Mouse (Mus musculus): Measurements from ENCODE around the gene Frat2. TPM values are rescaled to one million over a fixed set of nuclear protein-coding genes. Genes with fewer than 3 reads are reported as not detected.
"Not testable (repeated sequence)": the region's sequence is repeated elsewhere in the genome, so short reads cannot be mapped to it uniquely, and the experiment has no call there.

The Frat2 gene
- polyA plus RNA-seq, 1 experiment from 2014 or later, result 5.9 TPM

DNA sequence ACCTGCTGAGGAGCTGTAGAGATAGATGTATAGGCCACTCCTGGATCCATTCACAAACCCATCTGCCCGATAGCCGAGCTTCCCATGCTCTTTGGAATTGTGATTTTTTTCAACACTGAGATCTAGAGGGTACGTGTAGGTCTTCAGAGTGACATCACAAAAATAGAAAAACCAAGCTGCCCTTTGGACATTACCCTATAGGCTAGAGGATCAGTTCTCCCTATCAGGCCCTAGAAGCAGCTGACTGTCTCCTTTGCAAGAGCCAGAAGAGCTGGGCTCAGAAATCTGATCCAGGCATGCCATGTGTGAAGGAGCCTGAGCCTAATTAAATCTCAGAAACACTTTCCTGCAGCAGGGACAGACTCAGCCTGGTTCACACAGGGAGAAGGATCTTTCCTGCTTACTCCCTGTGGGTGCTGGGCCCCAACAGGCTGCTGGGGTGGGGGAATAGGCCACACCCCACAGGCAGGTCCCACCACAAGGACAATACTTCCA, 9.9 kb upstream of the Frat2 start:
- WGBS, result 62% methylated on average over 3 of the region's 3 CpGs
- H3K4me3 ChIP-seq (replicated peaks), result no peak overlapping the region
- peaks cover 5% of the 10 kb centered on the region; the same call in 1 of the 2 replicates for H3K4me1 ChIP-seq
- no peak for ATAC-seq (replicated peaks; ENCODE audit: low FRiP score)
- peaks cover 20% of the 10 kb centered on the region for H3K36me3 ChIP-seq
- no peak overlapping the region for H3K4me2 ChIP-seq
- peak overlapping the region; percentile 55 for H3K27ac ChIP-seq
- no peaks in the 10 kb centered on the region for H3K9me3 ChIP-seq (replicated peaks)
- no peaks in the 10 kb centered on the region for H3K27me3 ChIP-seq
- no peak overlapping the region for H3K9ac ChIP-seq

DNA sequence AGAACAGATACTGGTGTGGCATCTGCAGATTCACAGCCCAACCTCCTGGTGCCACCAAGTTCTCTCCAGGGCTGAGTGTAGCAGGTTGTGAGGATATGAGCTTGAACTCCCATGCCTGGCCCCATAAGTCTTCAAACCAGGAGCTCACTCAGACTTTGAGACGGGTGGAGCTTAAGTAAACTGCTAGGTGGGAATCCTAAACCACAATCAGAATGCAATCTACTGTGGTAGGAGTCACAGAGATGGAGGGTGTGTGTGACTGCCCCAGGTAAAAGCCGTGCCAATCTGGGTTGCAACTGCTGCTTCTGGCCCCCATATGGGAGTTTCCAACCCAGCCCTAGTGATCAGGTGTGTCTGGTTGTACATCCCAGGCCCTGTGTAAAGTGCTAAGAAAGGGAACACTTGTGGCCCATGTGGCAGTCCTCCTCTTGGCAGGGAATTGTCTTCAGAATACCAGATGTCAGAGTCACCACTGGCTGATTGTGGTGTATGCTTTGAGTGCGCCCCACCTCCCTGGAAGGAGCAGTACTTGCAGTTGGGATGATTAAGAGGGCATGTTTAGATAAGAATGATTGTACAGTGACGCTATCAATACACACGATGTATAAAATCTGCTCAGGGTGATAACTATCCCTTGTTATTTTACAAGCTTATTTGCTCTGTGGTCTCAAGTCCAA, 9.3 kb upstream of the Frat2 start:
- no peak overlapping the region for H3K9ac ChIP-seq
- H3K4me3 ChIP-seq (replicated peaks), result no peak overlapping the region
- H3K4me1 ChIP-seq, result peaks cover 5% of the 10 kb centered on the region; the same call in 1 of the 2 replicates
- WGBS, result 74% methylated on average over 5 of the region's 5 CpGs
- no peak for ATAC-seq (replicated peaks; ENCODE audit: low FRiP score)
- H3K9me3 ChIP-seq (replicated peaks), result no peaks in the 10 kb centered on the region
- no peak overlapping the region for H3K27ac ChIP-seq
- no peaks in the 10 kb centered on the region for H3K27me3 ChIP-seq
- peaks cover 13% of the 10 kb centered on the region for H3K36me3 ChIP-seq
- no peak overlapping the region for H3K4me2 ChIP-seq

GRCm38 (mm10) chr19:41852423-41852822, 4.5 kb upstream of the Frat2 start:
- ATAC-seq (replicated peaks; ENCODE audit: low FRiP score), result no peak
- no peak overlapping the region for H3K27ac ChIP-seq
- H3K4me3 ChIP-seq (replicated peaks), result no peak overlapping the region
- no peak overlapping the region for H3K9ac ChIP-seq
- H3K27me3 ChIP-seq, result no peaks in the 10 kb centered on the region
- H3K36me3 ChIP-seq, result no peaks in the 10 kb centered on the region
- H3K9me3 ChIP-seq (replicated peaks), result no peaks in the 10 kb centered on the region
- peaks cover 23% of the 10 kb centered on the region for H3K4me1 ChIP-seq
- WGBS, result 82% methylated on average over 4 of the region's 4 CpGs
- no peak overlapping the region for H3K4me2 ChIP-seq

GRCm38 (mm10) chr19:41850719-41851543, 3.0 kb upstream of the Frat2 start:
- H3K9me3 ChIP-seq (replicated peaks), result no peaks in the 10 kb centered on the region
- H3K4me1 ChIP-seq, result peaks cover 36% of the 10 kb centered on the region
- peak overlapping the region; percentile 28 for H3K4me2 ChIP-seq
- WGBS, result 17% methylated on average over 14 of the region's 14 CpGs
- no peak overlapping the region for H3K9ac ChIP-seq
- peak overlapping the region; percentile 88 for H3K27ac ChIP-seq
- no peak for ATAC-seq (replicated peaks; ENCODE audit: low FRiP score)
- H3K4me3 ChIP-seq (replicated peaks), result no peak overlapping the region; the same call in 1 of the 2 replicates
- H3K27me3 ChIP-seq, result no peaks in the 10 kb centered on the region
- H3K36me3 ChIP-seq, result no peaks in the 10 kb centered on the region

DNA sequence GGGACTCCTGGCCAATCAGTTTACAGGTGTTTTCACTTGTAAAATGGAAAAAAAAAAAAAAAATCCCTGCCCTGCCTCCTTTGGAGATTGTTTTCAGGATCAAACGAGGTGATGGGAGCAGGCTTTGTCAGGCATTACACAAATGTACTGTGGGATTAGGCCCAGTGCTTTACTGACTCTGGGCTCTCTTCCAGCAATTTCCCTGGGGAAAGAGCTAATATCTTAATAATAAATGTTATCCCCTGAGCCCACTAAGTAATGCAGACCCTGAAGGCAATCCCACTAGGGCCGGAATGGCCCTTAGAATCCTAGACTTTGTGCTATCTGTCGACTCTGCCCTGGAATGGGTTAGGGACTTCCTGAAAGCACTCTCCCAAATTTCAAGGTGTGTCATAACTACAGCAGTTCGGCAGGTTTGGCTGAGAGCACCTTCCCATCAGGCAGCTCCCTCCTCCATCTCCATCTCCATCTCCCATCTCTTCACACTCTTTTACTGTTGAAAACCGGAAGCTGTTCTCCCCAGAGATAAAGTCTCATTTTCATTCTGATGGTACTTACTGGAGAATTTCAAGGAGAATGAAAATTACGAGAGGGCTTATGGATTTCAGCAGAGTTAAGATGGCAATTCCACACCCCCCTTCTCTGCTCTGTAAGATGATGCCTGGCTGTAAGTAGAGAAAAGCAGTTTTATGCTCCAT, 2.2 kb upstream of the Frat2 start:
- no peak overlapping the region for H3K4me3 ChIP-seq (replicated peaks)
- no peak overlapping the region for H3K9ac ChIP-seq
- 20% methylated on average over 6 of the region's 6 CpGs for WGBS
- H3K27me3 ChIP-seq, result peaks cover 3% of the 10 kb centered on the region
- ATAC-seq (replicated peaks; ENCODE audit: low FRiP score), result no peak
- H3K27ac ChIP-seq, result peak overlapping the region; percentile 88
- H3K4me2 ChIP-seq, result peak overlapping the region; percentile 28
- H3K9me3 ChIP-seq (replicated peaks), result no peaks in the 10 kb centered on the region
- no peaks in the 10 kb centered on the region for H3K36me3 ChIP-seq
- peaks cover 38% of the 10 kb centered on the region for H3K4me1 ChIP-seq

DNA sequence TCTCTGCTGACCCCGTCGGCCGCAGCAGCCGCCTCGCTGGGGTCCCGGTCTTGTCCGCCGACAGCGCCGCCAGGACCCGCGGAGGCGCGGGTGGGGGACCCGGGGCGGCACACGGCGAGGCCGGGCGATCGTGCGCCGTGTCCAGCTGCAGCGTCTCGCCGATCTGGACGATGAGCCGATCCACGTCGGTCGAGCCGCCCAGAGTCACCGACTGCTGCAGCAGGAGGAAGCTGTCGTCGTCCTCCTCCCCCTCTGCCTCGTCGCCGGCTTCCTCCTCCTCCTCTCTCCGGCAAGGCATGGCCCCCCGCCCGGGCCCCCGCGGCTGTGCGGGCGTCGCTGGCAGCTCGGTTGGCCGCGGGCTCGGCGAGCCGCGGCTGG, 329 bp downstream of the Frat2 start:
- H3K4me3 ChIP-seq (replicated peaks), result peak overlapping the region; percentile 80
- peak; percentile 57 for ATAC-seq (replicated peaks; ENCODE audit: low FRiP score)
- H3K4me2 ChIP-seq, result peak overlapping the region; percentile 98
- not testable (repeated sequence) for H3K9me3 ChIP-seq (replicated peaks); H3K36me3 ChIP-seq; H3K27me3 ChIP-seq
- WGBS, result 0% methylated on average over 39 of the region's 53 CpGs
- H3K27ac ChIP-seq, result peak overlapping the region; percentile 95
- H3K9ac ChIP-seq, result peak overlapping the region; percentile 70
- peaks cover 38% of the 10 kb centered on the region for H3K4me1 ChIP-seq

GRCm38 (mm10) chr19:41847091-41847581, 796 bp downstream of the Frat2 start:
- H3K27ac ChIP-seq, result peak overlapping the region; percentile 95
- ATAC-seq (replicated peaks; ENCODE audit: low FRiP score), result no peak
- H3K4me1 ChIP-seq, result peaks cover 38% of the 10 kb centered on the region
- H3K9ac ChIP-seq, result peak overlapping the region; percentile 70
- H3K4me3 ChIP-seq (replicated peaks), result peak overlapping the region; percentile 80
- H3K4me2 ChIP-seq, result peak overlapping the region; percentile 98
- H3K27me3 ChIP-seq, result peaks cover 6% of the 10 kb centered on the region
- H3K36me3 ChIP-seq, result no peaks in the 10 kb centered on the region
- no peaks in the 10 kb centered on the region for H3K9me3 ChIP-seq (replicated peaks)
- WGBS, result under 1% methylated on average over 61 of the region's 64 CpGs

DNA sequence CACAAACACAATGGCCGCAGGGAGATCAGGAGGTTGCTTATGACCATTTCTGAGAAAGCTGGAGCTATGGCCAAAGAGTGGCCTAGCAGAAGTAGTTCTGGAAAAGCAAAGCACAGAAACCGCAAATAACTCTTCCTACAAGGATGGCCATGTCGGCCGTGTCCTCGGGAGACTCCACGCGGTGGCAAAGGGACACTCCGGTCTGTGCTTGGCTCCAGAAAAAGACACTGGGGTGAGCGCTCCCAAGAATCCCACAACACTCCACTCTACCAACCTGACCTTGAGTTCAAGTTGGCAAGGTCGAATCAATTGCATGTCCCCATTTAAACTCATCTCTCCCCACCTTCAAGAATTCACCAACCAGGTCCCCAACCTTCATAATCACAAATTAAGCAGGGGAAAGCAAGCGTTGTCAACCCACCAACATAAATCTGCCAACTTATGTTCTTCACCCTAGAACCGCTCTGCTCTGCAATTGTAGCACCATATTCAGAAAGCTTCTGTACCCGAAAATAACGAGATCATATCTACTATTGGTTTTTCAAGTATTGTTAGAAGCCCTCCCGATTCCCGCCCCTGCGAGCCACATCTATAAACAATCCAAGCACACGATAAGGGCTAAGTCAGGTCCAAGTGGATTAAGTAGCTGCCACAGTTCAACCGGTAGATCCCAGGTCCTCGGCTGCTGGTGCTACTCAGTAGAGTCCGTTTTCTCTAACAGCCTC, 1.4 kb downstream of the Frat2 start:
- Histone ChIP-seq H3K27ac (peak overlapping the region; percentile 95), H3K4me1 (peaks cover 34% of the 10 kb centered on the region), H3K4me3 (replicated peaks) (peak overlapping the region; percentile 80), H3K9me3 (replicated peaks) (no peaks in the 10 kb centered on the region), H3K36me3 (no peaks in the 10 kb centered on the region), H3K9ac (peak overlapping the region; percentile 70), H3K4me2 (peak overlapping the region; percentile 98), H3K27me3 (peaks cover 6% of the 10 kb centered on the region)
- WGBS, result 9% methylated on average over 21 of the region's 21 CpGs
- ATAC-seq (replicated peaks; ENCODE audit: low FRiP score), result no peak

GRCm38 (mm10) chr19:41844345-41844744, 3.6 kb downstream of the Frat2 start:
- ATAC-seq (replicated peaks; ENCODE audit: low FRiP score), result no peak
- H3K36me3 ChIP-seq, result no peaks in the 10 kb centered on the region
- no peak overlapping the region for H3K9ac ChIP-seq
- H3K9me3 ChIP-seq (replicated peaks), result no peaks in the 10 kb centered on the region
- 84% methylated on average over 6 of the region's 6 CpGs for WGBS
- H3K4me1 ChIP-seq, result peaks cover 15% of the 10 kb centered on the region
- no peak overlapping the region for H3K4me2 ChIP-seq
- no peak overlapping the region for H3K27ac ChIP-seq
- H3K4me3 ChIP-seq (replicated peaks), result no peak overlapping the region
- peaks cover 7% of the 10 kb centered on the region for H3K27me3 ChIP-seq

GRCm38 (mm10) chr19:41842706-41843105, 5.2 kb downstream of the Frat2 start:
- Histone ChIP-seq H3K27ac (no peak overlapping the region), H3K27me3 (peaks cover 14% of the 10 kb centered on the region), H3K4me2 (no peak overlapping the region), H3K36me3 (no peaks in the 10 kb centered on the region), H3K4me3 (replicated peaks) (no peak overlapping the region), H3K9me3 (replicated peaks) (no peaks in the 10 kb centered on the region), H3K4me1 (peaks cover 15% of the 10 kb centered on the region), H3K9ac (no peak overlapping the region)
- ATAC-seq (replicated peaks; ENCODE audit: low FRiP score), result no peak
- 76% methylated on average over 4 of the region's 4 CpGs for WGBS

- Histone ChIP-seq H3K4me1 (peaks cover 15% of the 10 kb centered on the region), H3K27ac (no peak overlapping the region), H3K9me3 (replicated peaks) (no peaks in the 10 kb centered on the region), H3K36me3 (no peaks in the 10 kb centered on the region), H3K9ac (no peak overlapping the region), H3K4me2 (no peak overlapping the region), H3K27me3 (peaks cover 14% of the 10 kb centered on the region), H3K4me3 (replicated peaks) (no peak overlapping the region)
- WGBS, result 80% methylated on average over 4 of the region's 4 CpGs
- ATAC-seq (replicated peaks; ENCODE audit: low FRiP score), result no peak
Observed at GRCm38 (mm10) chr19:41842196-41842595, 5.7 kb downstream of the Frat2 start.

Measured in kidney, embryonic 15.5 days (tissue).